Mouse (Mus musculus) mesoderm, embryonic 11.5 days (tissue): Measurements from ENCODE around the gene Tgfbi.
A peak's percentile ranks its signal among the peaks of the same experiment; 100 is the strongest.

Experiments used
- DNase-seq: peaks from one replicate; pipeline ENCODE4 v3.0.0-alpha.2; 2012; ENCODE audit warnings: low read depth, low spot score

Tgfbi gene

DNA sequence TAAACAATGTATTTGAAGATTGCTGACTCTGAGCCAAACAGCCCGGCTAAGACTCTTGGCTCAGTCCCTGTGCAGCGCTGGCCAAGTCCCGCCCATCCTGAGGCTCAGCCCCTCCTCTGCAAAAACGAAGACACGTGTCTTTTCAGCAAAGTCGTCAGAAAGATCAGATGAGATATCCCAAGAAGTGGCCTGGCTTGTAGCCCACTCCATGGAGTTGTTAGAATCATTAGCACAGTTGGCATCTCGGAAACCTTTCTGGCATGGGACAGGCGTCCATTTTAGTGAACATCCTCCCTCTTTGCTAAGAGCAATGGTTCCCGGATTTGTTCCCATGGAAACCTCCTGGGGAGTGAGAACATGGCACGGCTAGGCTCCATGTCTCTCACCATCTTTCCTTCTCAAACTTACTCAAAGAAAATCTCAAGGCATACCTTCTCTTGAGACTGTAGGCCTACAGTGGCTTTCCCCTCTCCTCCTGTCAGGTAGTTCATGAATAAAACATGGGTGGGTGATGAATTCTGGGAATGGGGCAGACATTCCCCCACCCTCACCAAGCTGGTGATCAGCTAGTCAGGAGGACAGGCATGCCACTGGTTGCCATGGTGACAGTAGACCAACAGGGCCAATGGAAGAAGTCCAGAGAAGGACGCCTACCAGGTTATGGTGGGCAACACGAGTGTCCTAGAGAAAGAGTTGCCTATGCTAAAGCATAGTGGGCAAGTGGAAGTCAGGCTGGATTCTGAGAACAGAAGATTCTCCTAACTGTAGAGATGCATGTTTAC is 11.3 kb upstream of the Tgfbi start:
- DNase-seq, result no peak

DNA sequence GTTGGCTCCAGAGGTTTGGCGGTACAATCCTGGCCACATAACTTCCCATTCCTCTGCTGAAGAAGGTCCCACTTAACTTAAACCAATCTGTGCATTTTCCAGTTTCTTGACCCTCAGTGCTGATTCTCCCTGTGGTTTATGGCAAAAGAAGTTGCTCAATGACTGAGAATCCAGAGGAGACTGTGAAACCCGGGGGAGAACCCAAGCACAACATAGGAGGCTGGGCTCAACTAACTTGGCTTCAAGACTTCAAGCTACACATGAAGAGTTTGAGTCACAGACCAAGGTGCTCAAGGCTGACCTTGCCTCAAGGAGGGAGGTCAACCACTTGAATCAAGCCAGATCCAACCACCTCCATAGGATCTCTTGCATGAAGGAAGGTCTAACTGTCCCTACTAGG is 9.8 kb upstream of the Tgfbi start:
- DNase-seq, result no peak

DNA sequence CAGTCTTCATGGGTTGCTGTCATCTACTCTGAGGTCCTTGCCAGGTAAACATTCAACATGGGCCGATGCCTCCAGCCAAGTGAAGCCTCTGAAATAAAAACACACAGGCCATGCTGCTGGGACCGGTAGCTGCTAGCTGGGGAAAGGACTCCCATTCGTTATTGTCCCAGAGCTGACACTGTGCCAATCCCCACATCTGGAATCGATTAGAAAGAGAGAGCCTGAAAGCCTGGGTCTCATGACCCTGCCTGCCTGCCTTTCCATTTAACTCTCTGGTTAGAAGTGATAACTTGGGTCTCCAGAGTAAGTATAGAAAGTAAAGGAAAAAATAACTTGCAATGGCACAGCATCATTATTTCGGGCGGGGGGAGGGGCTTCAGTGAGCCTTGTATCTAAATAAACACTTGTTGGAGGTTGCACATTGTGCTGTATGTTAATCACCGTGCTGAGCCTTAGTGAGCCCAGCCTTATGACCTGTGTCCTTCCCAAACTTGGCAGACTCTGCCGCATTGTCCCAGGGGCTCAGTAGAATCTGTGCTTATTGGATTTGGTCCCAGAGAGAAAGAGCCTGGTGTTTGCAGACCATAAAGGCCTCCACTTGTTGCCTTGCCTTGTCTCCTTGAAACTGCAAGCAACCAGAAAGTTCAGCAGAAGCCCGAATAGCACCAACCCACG is 9.0 kb upstream of the Tgfbi start:
- DNase-seq, result peak; percentile 85

DNA sequence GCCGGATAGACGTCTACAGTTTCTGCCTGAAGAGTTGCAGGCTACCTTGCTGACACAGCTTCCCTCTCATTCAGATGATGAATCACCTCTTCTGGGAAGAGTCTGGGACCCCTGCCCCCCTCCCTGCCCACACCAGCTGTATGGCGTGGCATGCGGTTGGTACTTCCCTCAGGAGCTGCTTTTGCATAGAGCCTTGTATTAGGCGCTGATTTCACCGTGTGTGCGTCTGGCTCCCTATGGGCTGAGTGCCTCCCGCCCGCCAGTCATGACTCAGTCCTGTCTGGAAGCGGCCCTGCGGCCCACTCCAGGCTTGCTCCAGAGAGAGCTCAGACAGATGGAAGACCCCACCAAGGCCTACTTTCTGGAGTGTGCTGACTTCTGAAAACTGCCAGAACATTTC is 8.1 kb upstream of the Tgfbi start:
- peak; percentile 80 for DNase-seq

DNA sequence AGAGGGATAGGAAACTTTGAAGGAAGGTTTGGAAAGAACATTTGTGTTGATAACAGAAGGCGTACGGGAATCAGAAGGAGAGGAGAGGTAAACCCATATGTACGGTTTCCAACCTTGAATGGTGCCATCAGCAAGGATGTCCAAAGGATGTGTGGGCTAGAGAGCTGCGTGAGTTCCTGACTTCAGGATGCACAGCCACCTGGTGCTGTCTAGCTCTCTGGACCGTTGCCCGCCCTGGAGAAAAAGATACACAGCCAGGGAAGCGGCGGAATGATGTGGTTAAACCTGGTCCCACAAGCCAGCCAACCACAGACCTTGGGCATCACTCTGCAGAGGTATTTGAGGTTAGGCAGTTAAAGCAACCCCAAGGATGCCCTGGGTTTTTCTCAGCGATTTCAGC is 3.8 kb upstream of the Tgfbi start:
- no peak for DNase-seq

DNA sequence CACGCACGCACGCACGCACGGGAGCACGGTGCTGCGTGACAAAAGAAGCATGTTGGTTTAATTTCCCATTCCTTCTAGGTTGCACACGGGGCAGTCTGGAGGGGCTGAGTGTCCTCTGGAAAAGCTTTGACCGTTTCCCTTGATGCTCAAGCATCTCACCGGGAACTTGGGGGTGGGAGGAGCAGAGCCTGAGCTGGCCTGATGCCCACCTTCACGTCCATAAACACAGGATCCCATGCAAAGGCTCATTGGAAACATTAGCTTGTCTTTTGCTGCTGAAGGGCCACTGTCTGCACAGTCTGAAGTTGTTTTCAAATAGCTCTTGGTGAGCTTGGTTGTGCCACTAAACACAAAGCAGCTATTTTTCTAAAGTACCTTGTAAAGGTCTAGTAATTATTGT is 2.6 kb upstream of the Tgfbi start:
- no peak for DNase-seq

DNA sequence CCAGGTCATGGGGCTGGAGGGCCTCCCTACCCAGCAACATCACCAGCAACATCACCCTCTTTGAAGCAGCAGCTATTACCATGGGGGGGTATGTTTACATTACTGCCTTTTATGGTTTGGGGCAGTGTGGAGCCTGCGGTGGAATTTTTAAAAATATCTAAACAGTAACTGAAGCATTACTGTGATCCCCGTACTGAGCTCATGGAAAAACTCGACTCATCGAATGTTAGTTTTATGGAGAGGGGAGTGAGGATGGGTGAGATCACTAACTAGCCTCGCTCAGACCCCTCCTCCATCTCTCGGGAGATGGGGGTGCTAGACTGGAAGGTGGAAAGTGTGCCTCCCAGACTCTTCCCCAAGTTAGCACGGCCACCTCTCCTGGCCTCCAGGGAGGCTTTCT is 2.1 kb upstream of the Tgfbi start:
- no peak for DNase-seq

DNA sequence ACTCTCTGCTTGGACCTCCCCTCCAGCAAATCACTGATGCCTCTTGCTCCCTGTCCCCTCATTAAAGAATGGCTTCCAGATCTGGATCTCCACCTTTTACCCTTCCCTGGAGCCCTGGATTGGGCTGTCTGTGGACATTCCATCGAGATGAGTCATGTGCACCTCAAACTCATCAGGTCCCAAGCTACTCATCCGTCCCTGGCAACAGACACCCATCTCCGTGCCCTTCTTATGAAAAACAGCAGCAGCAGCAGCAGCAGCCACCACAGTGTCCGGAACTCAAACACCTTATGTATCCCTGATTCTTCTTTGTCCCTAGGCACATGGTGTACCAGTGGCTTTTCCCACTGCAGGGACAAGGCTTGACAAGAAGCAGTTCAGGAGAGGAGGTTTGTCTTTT is 1.5 kb upstream of the Tgfbi start:
- DNase-seq, result no peak

DNA sequence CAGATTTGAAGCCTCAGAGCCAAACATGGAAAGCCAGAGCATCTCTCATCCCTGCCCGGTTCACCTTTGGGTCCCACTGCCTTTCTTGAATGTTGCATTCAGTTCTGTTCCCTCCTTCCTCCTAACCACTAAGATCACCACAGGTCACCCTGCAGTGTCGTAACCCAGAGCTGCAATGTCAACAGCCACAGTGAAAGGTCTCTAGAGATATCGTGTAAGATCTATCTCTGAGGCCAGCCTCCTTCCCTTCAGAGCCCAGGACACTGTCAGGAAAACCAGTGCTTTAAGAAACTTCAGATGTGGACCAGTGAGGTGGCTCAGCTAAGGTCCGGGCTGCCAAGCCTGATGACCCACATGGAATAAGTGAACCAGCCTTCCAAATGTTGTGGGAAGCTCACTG is 1.8 kb downstream of the Tgfbi start:
- DNase-seq, result no peak

DNA sequence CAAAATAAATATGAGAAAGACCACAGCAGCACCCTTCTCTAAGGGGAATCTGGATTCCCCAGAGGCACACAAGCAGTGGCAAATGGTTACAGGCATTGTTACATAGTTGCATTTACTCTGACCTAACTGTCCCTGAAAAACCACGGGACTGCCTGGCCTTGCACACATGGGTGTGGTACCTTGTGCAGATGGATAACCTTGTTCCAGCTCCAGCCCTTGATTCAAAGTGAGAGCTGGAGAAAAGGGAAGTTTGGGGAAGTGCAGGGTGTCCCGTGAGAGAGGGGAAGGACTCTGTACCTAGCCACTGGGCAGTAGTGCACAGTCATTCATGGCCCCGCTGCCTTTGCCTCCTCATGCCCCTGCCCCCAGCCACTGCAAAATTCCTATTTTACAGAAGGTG is 2.4 kb downstream of the Tgfbi start:
- DNase-seq, result no peak

DNA sequence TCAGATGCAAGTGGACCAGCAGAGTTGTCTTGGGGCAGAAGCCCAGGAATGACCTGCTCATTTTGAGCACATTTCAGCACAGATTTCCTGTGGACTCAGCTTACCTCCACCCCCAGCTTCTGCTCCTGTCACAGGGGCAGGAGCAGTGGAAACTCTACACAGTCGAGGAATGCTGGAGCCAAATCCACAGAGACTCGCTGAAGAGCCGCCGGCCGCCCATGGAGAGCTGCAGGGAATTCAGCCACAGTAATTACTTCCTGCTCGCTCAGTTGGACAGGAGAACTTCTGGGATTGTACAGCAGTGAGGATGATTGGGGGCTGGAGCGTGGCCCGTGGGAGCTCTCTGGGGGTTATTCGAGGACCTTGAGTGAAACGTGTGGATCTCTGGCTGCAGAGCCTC is 3.0 kb downstream of the Tgfbi start:
- peak; percentile 51 for DNase-seq

DNA sequence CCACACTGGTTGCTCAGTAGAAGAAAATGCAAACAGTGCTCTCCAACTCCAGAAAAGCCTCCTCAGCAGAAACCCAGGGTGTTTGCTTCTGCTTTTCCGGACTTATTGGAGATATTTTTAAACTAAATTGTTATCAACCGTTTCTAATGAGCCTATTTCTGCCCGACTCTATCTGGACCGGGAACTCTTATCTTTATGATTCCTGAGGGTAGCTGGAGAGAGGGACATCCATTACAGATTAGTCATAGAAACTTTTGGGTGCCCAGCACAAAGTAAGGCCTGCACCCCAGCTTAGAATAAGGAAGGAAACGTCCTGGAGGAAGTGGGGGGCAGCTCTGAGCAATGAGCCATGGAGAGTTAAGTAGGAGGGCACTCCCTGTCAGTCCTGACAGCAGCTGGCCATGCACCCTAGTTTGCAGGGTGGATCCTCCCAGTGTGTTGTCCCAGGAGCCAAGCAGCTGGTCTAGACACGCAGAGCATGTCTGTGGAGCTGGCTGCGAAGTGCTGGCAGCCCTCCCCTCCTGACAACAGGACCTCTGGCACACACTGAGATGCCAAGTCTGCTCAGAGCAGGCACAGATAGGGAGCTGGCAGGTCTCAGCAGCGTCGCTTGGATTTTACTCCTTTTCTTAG is 4.2 kb downstream of the Tgfbi start:
- DNase-seq, result no peak

DNA sequence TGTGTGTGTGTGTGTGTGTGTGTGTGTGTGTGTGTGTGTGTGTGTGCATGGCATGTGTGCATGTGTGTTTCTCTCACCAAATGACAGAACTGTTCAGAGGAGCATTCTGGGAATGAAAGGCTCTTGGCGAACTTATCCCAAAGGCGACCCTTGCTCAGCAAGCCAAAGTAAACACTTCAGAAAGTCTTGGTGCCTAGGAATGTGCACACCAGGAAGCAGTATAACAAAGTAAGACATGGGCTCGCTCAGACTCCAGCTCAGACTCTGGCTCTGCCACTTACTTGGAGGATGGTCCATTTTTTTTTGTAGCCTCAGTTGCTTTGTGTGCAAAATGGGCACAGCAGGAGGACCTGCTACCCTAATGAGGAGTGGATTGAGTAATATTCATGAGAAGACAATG is 5.4 kb downstream of the Tgfbi start:
- DNase-seq, result no peak

DNA sequence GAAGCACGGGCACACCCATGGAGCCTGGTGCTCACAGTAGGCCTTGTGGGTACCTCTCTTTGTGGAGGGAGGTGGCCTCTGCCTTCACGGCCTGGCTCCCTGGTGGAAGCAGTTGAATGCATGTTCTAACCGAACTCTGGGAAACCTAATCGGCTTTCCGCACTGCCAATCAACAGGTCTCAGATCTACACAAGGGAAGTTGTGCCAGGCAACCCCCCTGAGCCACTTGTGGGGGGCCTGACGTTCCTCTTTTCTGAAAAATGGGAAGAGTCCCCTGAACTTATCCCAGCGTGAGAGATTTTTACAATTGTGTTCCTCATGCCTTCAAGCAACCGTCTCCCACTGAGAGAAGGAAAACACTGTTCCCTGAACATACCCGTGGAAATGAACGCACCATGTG is 5.9 kb downstream of the Tgfbi start:
- no peak for DNase-seq

DNA sequence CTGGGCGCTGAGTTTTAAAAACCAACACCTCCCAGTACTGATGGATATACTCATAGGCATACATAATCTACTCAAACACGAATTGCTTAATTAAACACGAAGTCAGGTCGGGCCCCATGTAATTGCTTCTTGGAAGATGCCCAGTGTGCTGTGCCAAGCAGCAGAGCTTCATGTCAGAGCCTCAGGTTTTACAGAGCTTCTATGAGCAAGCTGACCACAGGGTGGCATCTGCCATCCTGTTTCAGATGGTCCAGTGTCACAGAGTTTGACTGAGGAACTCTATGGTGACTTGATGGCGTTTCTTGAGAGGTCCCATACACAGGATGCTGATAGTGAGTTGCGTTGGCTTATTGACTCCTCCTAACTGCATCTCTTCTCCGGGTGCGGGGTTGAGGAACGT is 6.5 kb downstream of the Tgfbi start:
- DNase-seq, result no peak

DNA sequence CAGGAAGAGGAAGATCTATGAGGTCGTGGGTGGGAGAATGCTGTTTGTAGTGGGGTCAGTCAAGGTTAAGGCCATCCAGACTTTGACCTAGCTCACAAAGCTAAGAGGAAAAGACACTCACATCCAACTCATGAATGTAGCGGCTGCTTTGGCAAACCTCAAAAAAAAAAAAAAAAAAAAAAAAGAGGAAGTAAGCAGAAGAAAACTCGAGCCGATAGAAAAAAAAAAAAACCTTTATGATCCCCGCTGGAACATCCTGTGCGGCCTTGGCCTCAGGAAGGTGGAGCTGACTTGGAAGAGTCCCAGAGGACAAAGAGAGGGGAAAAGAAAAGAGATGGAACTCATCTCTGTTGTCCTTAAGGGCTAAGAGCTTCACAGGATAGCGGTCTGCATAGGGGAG is 7.1 kb downstream of the Tgfbi start:
- DNase-seq, result no peak

DNA sequence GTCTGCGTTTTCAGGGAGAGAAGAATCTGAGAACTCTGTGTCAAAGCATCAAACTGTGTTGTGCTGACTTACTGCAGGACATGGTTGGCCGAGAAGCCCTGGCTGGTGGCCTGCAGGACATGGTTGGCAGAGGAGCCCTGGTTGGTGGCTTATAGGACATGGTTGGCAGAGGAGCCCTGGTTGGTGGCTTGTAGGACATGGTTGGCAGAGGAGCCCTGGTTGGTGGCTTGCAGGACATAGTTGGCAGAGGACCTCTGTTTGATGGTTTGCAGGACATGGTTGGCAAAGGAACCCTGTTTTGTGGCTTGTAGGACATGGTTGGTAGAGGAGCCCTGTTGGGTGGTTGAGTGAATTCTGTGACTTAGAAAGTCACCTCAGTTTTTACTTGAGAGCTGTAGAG is 7.9 kb downstream of the Tgfbi start:
- DNase-seq, result no peak

DNA sequence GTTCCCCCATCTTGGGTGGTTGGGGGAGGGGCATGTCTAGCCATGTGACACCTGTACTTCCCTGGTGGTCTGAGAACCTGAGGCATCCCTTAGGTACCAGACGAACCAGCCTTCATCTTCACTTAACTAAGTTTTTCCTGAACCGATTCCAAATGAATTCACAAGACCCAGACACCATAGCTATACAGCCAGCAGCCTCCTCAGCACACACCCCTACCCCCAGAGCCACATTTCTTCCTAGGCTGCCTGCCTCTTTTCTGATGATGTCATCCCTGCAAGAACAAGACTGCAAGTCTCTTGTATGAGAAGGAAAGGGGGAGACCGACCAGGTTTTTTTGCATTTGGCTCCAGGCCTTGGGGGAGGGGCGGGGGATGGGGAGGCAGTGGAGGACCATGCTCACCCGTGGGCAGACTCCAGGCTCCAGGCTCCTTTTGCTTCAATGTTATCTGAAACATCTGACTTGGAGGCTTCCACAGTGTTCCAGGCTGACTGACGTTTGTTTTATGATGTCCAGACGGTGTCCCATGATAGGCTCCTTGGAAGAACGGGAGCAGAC is 13.0 kb downstream of the Tgfbi start:
- no peak for DNase-seq

DNA sequence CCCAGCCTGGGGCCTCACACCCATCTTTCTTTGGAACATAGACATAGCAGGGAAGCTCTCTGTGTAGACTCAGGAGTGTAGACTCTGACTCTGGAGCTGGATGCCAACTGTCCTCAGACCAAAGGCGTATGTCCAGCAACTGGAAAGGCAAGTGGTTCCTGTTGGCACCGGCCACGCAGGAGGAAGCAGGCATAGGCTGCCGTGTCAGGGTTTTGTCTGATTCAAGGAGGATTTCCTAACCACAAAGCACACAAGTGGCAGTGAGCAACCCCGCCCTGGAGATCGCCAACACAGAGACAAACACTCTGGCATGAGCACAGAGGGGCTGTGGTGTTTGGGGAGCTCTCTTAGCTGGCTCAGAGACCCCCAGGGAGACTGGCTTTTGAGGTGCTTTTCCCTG is 17.2 kb downstream of the Tgfbi start:
- no peak for DNase-seq

DNA sequence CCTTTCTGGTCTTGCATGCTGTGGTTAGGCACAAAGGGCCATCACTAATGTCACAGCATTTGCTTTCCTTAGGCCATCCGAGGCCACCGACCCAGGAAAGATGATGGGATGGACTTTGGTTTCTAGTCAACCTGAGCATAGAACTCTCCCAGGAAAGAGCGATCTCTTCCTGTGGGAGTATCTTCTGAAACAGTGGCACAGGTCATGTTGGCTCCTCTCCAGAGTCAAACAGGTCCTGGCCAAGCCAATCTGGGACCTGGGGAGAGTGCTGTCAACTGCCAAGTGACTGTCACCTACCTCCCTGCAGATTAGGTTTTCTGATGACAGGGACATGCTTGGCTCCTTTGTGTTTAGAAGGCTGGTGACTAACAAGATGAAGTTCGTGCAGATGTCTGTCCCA is 20.8 kb downstream of the Tgfbi start:
- DNase-seq, result no peak

DNA sequence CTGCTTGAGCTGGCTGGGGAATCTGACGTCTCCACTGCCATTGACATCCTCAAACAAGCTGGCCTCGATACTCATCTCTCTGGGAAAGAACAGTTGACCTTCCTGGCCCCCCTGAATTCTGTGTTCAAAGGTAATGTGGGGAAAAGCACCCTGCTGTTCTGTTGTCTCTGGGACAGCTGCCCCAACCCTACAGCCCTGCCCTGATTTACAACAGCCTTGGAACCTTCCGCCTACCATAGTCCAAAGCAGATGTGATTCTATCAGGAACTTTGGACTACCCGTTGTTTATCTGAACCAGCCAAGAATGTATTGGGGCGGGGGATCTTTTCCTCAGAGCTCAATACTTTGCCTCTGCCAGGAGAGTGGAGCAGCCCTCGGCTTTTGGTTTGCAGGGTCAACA is 21.2 kb downstream of the Tgfbi start:
- no peak for DNase-seq

DNA sequence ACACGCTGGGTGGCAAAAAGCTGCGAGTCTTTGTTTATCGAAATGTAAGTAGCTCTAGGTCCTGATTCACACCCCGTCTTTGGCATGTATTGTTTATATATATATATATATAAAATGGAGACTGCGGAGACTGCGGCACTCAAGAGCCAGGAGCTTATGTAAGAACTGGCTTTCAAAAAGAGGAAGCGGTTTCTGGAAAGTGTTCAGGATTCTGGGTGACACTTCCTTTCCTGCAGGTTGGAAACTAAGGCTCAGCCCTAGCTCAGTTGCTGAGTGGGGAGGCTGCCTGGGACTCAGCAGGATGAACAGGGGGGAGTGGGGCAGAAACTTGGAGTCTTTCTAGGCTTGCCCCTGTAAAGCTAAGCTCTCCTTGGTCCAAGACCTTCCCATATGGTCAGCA is 22.0 kb downstream of the Tgfbi start:
- DNase-seq, result no peak

DNA sequence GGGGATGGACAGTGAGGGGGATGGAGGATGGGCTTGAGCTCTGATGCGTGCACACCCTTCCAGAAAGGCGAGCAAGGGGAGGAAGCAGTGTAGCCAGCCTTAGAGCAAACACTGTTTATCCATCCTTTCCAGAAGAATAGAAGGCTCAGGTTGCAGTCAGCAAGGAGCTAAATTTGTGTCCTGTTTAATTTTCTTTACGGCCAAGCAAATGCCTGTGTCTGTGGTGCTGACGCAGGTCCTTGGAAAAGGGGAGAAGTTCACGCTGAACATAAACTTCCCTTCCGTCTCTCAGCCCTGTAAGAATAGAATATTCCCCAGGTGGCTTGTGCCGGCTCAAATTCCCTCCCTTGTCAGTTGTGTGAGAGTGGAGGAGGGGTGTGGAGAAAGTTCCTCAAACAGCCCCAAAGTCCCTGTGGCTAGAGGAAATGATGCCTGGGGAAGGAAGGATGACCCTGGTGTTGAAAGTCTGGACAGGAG is 24.9 kb downstream of the Tgfbi start:
- DNase-seq, result peak; percentile 54
